Comparison of ENCODE assay signal across 16 mouse cellular contexts in genomic region chr2:167261106-167261505, GRCm38 (mm10). TPM values are rescaled to one million over a fixed set of nuclear protein-coding genes. Genes with fewer than 3 reads are reported as not detected.
DNase-seq lines count a peak whose midpoint lies in the region; ATAC-seq lines count a peak whose summit lies in the region.
"Had no signal": no experiment of that assay in that cellular context is flagged by ENCODE, and none has a peak within 500 bp of the region (broad histone marks: within the 10 kb centered on the region; RNA-seq: fewer than 3 reads in every experiment).

No protein-coding gene starts in this region.

- H3K36me3 ChIP-seq in heart, embryonic 10.5 days: no peaks in the 10 kb centered on the region
- H3K36me3 ChIP-seq in lung, embryonic 15.5 days: no peaks in the 10 kb centered on the region
- H3K36me3 ChIP-seq: forebrain, embryonic 15.5 days had no signal

- H3K27me3 ChIP-seq in heart, embryonic 10.5 days (ENCODE audit: insufficient read depth, poor library complexity, severe bottlenecking): no peaks in the 10 kb centered on the region
- no peaks in the 10 kb centered on the region for H3K27me3 ChIP-seq in lung, embryonic 15.5 days
- H3K27me3 ChIP-seq: forebrain, embryonic 15.5 days had no signal

- WGBS in heart, embryonic 10.5 days: 78% methylated on average over 4 of the region's 4 CpGs
- 59% methylated on average over 4 of the region's 4 CpGs for WGBS in lung, embryonic 15.5 days

- no peak overlapping the region for H3K9ac ChIP-seq in lung, embryonic 15.5 days
- H3K9ac ChIP-seq: forebrain, embryonic 15.5 days; hindbrain, embryonic 14.5 days had no signal

- no peak overlapping the region for H3K4me3 ChIP-seq in heart, embryonic 10.5 days
- H3K4me3 ChIP-seq in lung, embryonic 15.5 days: no peak overlapping the region
- H3K4me3 ChIP-seq: forebrain, embryonic 15.5 days had no signal

- ATAC-seq in lung, embryonic 15.5 days (ENCODE audit: borderline replicate concordance, extremely low read depth, low FRiP score, low TSS enrichment): peak; percentile 44; the same call in 1 of the 2 replicates
- ATAC-seq: forebrain, embryonic 15.5 days had no signal

- no peak overlapping the region for H3K4me2 ChIP-seq in lung, embryonic 15.5 days
- H3K4me2 ChIP-seq: forebrain, embryonic 15.5 days; hindbrain, embryonic 14.5 days had no signal

- DNase-seq in heart, embryonic 10.5 days (ENCODE audit: low spot score): no peak
- DNase-seq in heart, postnatal 4 days: no peak
- DNase-seq in ovary, postnatal 36 days (ENCODE audit: low spot score): peak; percentile 3
- no peak for DNase-seq in ovary, postnatal 14 days (ENCODE audit: low spot score)
- peak; percentile 40 for DNase-seq in testis, postnatal 10 days (ENCODE audit: low spot score)
- DNase-seq in embryo, embryonic 11 days: no peak
- DNase-seq in frontal cortex, postnatal 10 days (ENCODE audit: low spot score in 2 of 2): no peak
- DNase-seq: cerebellum, postnatal 10 days; left cerebral cortex, postnatal 4 days; thymus, postnatal 4 days had no signal

- H3K27ac ChIP-seq in heart, embryonic 10.5 days: peak overlapping the region; percentile 59
- peak overlapping the region; percentile 39; the same call in 1 of the 2 replicates for H3K27ac ChIP-seq in lung, embryonic 15.5 days
- H3K27ac ChIP-seq: forebrain, embryonic 15.5 days; hindbrain, embryonic 14.5 days had no signal

- H3K9me3 ChIP-seq in heart, embryonic 10.5 days: no peaks in the 10 kb centered on the region
- no peaks in the 10 kb centered on the region for H3K9me3 ChIP-seq in lung, embryonic 15.5 days
- H3K9me3 ChIP-seq: forebrain, embryonic 15.5 days had no signal

- H3K4me1 ChIP-seq in heart, embryonic 10.5 days: peaks cover 38% of the 10 kb centered on the region
- H3K4me1 ChIP-seq in lung, embryonic 15.5 days: peaks cover 7% of the 10 kb centered on the region; the same call in 1 of the 2 replicates
- H3K4me1 ChIP-seq: forebrain, embryonic 15.5 days had no signal

RNA-seq across cellular contexts. Expression of gene Ptgis, which starts 20.7 kb away (rescaled TPM):
- 16.3 and 21.4 TPM in 2 replicates for polyA plus RNA-seq in heart, embryonic 10.5 days (2016; fragmentation: Nextera tagmentation; extraction: Ambion mirVana)
- 10 to 100 TPM; 36.7 to 40.9 TPM for total RNA-seq in heart, postnatal 4 days (2021)
- 14.5 and 15.7 TPM in 2 replicates for polyA plus RNA-seq in lung, embryonic 15.5 days (2015; fragmentation: Nextera tagmentation; extraction: Ambion mirVana)
- total RNA-seq: megakaryocyte progenitor cell, adult 5-6 weeks; monocyte, adult 5-6 weeks; neutrophil, adult 5-6 weeks had no signal

Comparison
In these comparisons a context has a peak if more than half of its experiments do, and no peak if none do; other contexts are left out.
1. DNase-seq: peak in ovary, postnatal 36 days (single experiment) and testis, postnatal 10 days (single experiment); none in heart, embryonic 10.5 days (single experiment), heart, postnatal 4 days (single experiment), ovary, postnatal 14 days (single experiment), embryo, embryonic 11 days (single experiment) and frontal cortex, postnatal 10 days (0 of 2).